Mouse (Mus musculus) heart, embryonic 13.5 days (tissue): ENCODE results near the gene Evi5. TPM values are rescaled to one million over a fixed set of nuclear protein-coding genes. Genes with fewer than 3 reads are reported as not detected.
"Not testable (repeated sequence)": the region's sequence is repeated elsewhere in the genome, so short reads cannot be mapped to it uniquely, and the experiment has no call there.

Experiments used
- ATAC-seq: fragments of 200-750 bp; cut with Nextera tagmentation; 2 replicates; pipeline ENCODE4 v1.8.0; 2017; ENCODE audit warnings: moderate TSS enrichment; ENCODE audit not compliant: insufficient number of reproducible peaks, low FRiP score, low TSS enrichment; ENCODE audit errors: extremely low read depth
- H3K27ac ChIP-seq: fragments of 300-500 bp; sonication (generic); replicated peaks from 2 replicates; pipeline ENCODE4 v1.5.1; 2015; ENCODE audit warnings: moderate library complexity, mild to moderate bottlenecking, inconsistent platforms
- H3K27me3 ChIP-seq: fragments of 300-500 bp; sonication (generic); replicated peaks from 2 replicates; pipeline ENCODE4 v1.6.1; 2015; ENCODE audit warnings: mild to moderate bottlenecking, inconsistent platforms
- H3K36me3 ChIP-seq: fragments of 300-500 bp; sonication (generic); 2 replicates; pipeline ENCODE4 v1.6.1; 2015; ENCODE audit warnings: mild to moderate bottlenecking, inconsistent platforms
- H3K4me1 ChIP-seq: fragments of 300-500 bp; sonication (generic); 2 replicates; pipeline ENCODE4 v1.6.1; 2015; ENCODE audit warnings: inconsistent platforms
- H3K4me2 ChIP-seq: fragments of 300-500 bp; sonication (generic); 2 replicates; pipeline ENCODE4 v1.6.1; 2015; ENCODE audit warnings: inconsistent platforms, mild to moderate bottlenecking, moderate library complexity
- H3K4me3 ChIP-seq: fragments of 300-500 bp; sonication (generic); 2 replicates; pipeline ENCODE4 v1.5.1; 2015; ENCODE audit warnings: moderate library complexity, mild to moderate bottlenecking, inconsistent platforms
- H3K9ac ChIP-seq: fragments of 300-500 bp; sonication (generic); 2 replicates; pipeline ENCODE4 v1.6.1; 2015; ENCODE audit warnings: inconsistent platforms, mild to moderate bottlenecking, moderate library complexity
- H3K9me3 ChIP-seq: fragments of 300-500 bp; sonication (generic); 2 replicates; pipeline ENCODE4 v1.6.1; 2016; ENCODE audit warnings: inconsistent platforms
- WGBS: fragments of 180-500 bp; shearing (Covaris S2); methylation state at CpG from one replicate; pipeline ENCODE4 v1.1.7; 2015; ENCODE audit warnings: mixed read lengths; 5-methylcytosine and 5-hydroxymethylcytosine counted together
- polyA plus RNA-seq: library from polyadenylated mRNA; unstranded; fragments of >200 nt; fragmentation: Nextera tagmentation; extraction: Ambion mirVana; gene quantifications from 2 replicates; pipeline ENCODE4 v1.2.1, GENCODE M21; 2015

The Evi5 gene
- polyA plus RNA-seq, 1 experiment from 2014 or later = 45.7 TPM

GRCm38 (mm10) chr5:107900206-107901013 is 25.5 kb upstream of the Evi5 start, which contains the start of gene Rpl5:
Rpl5 (plus strand) TSS chr5:107900502.
- 3% methylated on average over 64 of the region's 66 CpGs for WGBS
- Histone ChIP-seq H3K9ac (peak within 1 kb of the TSS; percentile 98), H3K4me3 (peak within 1 kb of the TSS; percentile 90), H3K9me3 (no peaks in the 10 kb centered on the region), H3K4me2 (peak within 1 kb of the TSS; percentile 80), H3K4me1 (peaks cover 15% of the 10 kb centered on the region), H3K27me3 (0 out of 2 replicates have a peak, but pooled peaks cover 4% of the 10 kb centered on the region), H3K36me3 (peaks cover 36% of the 10 kb centered on the region), H3K27ac (peak within 1 kb of the TSS; percentile 85)
- peak; percentile 90 for ATAC-seq

- WGBS = 43% methylated on average over 1 of the region's 1 CpGs
- Histone ChIP-seq H3K36me3 (no peaks in the 10 kb centered on the region), H3K9ac (no peak overlapping the region)
Observed at GRCm38 (mm10) chr5:107896265-107896664, 21.4 kb upstream of the Evi5 start.

DNA sequence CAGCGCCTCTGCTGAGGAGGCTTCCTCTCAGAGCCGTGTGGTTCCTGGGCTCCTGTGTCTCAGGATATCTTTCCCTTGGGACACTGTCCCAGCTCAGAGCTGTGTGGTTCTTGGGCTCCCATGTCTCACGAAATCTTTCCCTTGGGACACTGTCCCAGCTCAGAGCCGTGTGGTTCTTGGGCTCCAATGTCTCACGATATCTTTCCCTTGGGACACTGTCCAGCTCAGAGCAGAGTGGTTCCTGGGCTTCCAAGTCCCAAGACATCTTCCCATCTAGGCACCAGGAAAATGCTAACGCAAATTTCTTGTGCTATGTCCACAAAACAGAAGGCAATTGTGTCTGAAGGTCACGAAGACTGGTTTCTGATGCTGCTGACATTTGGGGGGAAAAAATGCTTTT is 19.8 kb upstream of the Evi5 start:
- Histone ChIP-seq H3K27me3 (0 out of 2 replicates have a peak, but pooled peaks cover 4% of the 10 kb centered on the region), H3K27ac (no peak overlapping the region), H3K9ac (no peak overlapping the region), H3K36me3 (no peaks in the 10 kb centered on the region), H3K9me3 (no peaks in the 10 kb centered on the region), H3K4me2 (no peak overlapping the region), H3K4me3 (no peak overlapping the region), H3K4me1 (peaks cover 12% of the 10 kb centered on the region)
- ATAC-seq = no peak
- 60% methylated on average over 7 of the region's 7 CpGs for WGBS

More at GRCm38 (mm10) chr5:107896265-107896664, 21.4 kb upstream of the Evi5 start:
- H3K4me3 ChIP-seq = no peak overlapping the region
- no peaks in the 10 kb centered on the region for H3K9me3 ChIP-seq
- 0 out of 2 replicates have a peak, but pooled peaks cover 4% of the 10 kb centered on the region for H3K27me3 ChIP-seq
- no peaks in the 10 kb centered on the region for H3K4me1 ChIP-seq
- H3K27ac ChIP-seq = no peak overlapping the region
- no peak for ATAC-seq
- no peak overlapping the region for H3K4me2 ChIP-seq

DNA sequence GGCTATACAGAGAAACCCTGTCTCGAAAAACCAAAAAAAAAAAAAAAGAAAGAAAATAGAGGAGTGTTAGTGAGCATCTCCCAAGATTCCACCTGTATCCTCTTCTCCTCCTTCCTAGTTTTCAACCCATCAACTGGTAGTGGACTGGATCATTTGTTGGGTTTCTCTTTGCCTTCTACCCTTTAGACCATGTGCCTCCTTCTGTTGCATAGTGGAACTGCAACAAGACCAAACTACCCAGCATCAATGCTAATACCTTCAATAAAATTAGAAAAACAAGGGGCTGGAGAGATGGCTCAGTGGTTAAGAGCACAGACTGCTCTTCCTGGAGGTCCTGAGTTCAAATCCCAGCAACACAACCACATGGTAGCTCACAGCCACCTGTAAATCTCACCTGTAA is 16.6 kb upstream of the Evi5 start:
- not testable (repeated sequence) for H3K4me3 ChIP-seq, ATAC-seq, H3K27ac ChIP-seq, H3K27me3 ChIP-seq, H3K9ac ChIP-seq, H3K36me3 ChIP-seq, H3K4me2 ChIP-seq, H3K9me3 ChIP-seq
- WGBS = 57% methylated on average over 1 of the region's 1 CpGs
- H3K4me1 ChIP-seq = peaks cover 12% of the 10 kb centered on the region

DNA sequence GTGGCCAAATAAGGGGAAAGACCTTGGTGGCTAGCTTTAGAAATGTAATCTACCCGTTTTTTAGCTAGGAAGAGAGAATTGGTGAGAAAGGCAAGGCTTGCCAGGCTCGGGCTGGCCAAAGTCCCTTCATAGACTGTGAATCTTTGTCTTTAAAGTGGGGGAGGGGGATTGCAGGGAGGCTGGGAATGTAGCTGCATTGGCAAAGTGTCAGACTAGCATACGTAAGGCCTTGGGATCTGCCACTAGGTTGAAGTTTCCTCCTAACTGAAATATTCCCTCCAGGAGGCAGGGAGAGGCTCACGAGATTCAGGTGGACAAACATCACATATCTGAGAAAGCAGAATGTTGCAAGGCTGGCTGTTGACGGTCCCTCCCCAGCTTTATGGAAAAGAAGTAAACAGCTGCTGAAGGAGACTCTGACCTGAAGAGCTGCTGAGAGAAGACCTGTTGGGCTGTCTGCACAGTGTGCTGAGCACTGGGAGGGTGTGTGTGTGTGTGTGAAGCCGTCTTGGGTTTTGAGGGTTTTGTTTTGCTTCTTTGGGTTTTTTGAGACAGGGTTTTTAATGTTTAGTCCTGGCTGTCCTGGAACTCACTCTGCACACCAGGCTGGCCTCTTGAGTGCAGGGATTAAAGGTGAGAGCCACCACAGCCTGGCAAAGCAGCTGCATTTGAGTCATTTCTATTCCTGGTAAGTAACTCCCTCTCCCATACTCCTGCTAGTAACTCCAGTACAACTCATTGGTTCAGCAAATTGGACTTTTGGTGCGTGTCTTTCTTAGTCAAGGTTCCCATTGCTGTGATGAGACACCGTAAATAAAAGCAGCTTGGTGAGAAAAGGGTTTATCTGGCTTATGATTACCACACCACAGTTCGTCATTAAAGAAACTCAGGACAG is 15.3 kb upstream of the Evi5 start:
- H3K27me3 ChIP-seq = no peaks in the 10 kb centered on the region
- ATAC-seq = no peak

GRCm38 (mm10) chr5:107880710-107881109 is 5.8 kb upstream of the Evi5 start:
- WGBS = 69% methylated on average over 5 of the region's 5 CpGs
- H3K9ac ChIP-seq = no peak overlapping the region
- no peak for ATAC-seq

More for the DNA sequence above, 15.3 kb upstream of the Evi5 start:
- Histone ChIP-seq H3K4me3 (no peak overlapping the region), H3K4me2 (peak overlapping the region; percentile 7; the same call in 1 of the 2 replicates), H3K36me3 (no peaks in the 10 kb centered on the region), H3K27ac (peak overlapping the region; percentile 4; the same call in 1 of the 2 replicates), H3K9me3 (no peaks in the 10 kb centered on the region), H3K9ac (0 out of 2 replicates have a peak overlapping the region, but pooled peaks have one; percentile 28), H3K4me1 (peaks cover 12% of the 10 kb centered on the region)
- WGBS = 45% methylated on average over 9 of the region's 9 CpGs

DNA sequence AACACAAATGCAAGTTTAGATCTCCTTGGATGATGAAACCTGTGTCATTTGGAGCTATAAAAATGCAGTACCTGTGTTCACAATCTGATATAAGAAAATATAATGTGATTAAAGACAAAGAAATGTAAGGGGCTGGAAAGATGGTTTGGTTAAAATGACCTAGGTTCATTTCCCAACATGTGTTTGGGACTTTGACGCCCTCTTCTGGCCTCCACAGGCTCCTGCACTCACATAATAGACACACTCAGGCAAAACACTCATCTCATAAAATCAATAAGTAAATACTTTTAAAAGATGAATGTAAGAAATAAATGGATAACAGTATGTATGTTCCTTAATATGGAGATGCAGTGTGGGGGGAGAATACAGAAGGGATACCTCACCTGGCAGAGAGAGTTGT is 2.1 kb upstream of the Evi5 start:
- Histone ChIP-seq H3K36me3 (no peaks in the 10 kb centered on the region), H3K4me1 (peaks cover 41% of the 10 kb centered on the region), H3K9ac (no peak overlapping the region), H3K9me3 (no peaks in the 10 kb centered on the region), H3K4me2 (no peak overlapping the region), H3K27ac (no peak overlapping the region), H3K4me3 (no peak overlapping the region), H3K27me3 (no peaks in the 10 kb centered on the region)
- no peak for ATAC-seq
- 78% methylated on average over 1 of the region's 1 CpGs for WGBS

More at GRCm38 (mm10) chr5:107880710-107881109, 5.8 kb upstream of the Evi5 start:
- Histone ChIP-seq H3K27ac (no peak overlapping the region), H3K9me3 (no peaks in the 10 kb centered on the region), H3K36me3 (no peaks in the 10 kb centered on the region), H3K4me3 (no peak overlapping the region), H3K4me2 (no peak overlapping the region), H3K4me1 (peaks cover 8% of the 10 kb centered on the region; the same call in 1 of the 2 replicates), H3K27me3 (no peaks in the 10 kb centered on the region)

DNA sequence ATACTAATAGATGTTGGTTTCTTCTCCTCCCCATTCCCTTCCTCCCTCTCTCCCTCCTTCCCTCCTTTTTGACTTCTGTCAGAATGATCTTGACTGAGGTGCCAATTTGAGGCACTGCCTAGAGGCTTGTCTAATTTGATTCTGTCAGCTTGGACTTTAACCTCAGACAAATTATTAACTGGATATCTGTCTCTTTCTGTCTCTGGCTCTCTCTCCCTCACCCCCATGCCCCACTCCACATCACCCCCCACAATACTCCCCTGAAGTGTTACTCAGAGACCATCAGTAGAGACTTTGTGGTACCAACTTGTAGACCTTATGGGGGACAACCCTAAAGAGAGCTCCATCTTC is 329 bp upstream of the Evi5 start:
- Histone ChIP-seq H3K9me3 (no peaks in the 10 kb centered on the region), H3K4me3 (peak overlapping the region; percentile 39; the same call in 1 of the 2 replicates), H3K9ac (peak overlapping the region; percentile 64), H3K4me1 (peaks cover 48% of the 10 kb centered on the region), H3K27ac (peak overlapping the region; percentile 93), H3K36me3 (no peaks in the 10 kb centered on the region), H3K4me2 (peak overlapping the region; percentile 62), H3K27me3 (no peaks in the 10 kb centered on the region)
- ATAC-seq = no peak

DNA sequence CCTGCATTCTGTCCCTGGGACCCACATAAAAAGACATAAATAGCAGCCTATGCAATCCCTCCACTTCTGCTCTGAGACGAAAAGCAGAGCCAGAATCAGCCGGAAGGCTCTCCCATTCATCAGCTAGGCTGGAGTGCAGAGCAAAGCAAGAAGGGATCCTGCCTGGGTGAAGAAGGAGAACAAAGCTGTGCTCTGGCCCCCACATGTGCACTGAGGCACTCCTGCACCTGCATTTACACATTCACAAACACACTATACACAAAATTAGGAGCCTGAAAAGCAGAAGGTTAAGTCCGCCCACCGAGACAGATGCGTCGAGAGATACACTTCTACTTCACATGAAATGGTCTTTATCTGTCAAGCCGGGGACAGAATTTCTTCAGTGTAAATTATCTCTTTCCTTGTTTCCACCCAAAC is 1.0 kb downstream of the Evi5 start:
- H3K4me3 ChIP-seq = peak overlapping the region; percentile 39
- peaks cover 53% of the 10 kb centered on the region for H3K4me1 ChIP-seq
- H3K9ac ChIP-seq = peak overlapping the region; percentile 64
- H3K27me3 ChIP-seq = no peaks in the 10 kb centered on the region
- peak overlapping the region; percentile 93 for H3K27ac ChIP-seq
- 38% methylated on average over 7 of the region's 7 CpGs for WGBS
- ATAC-seq = 0 out of 2 replicates have a peak, but pooled peaks have one; percentile 10
- peak overlapping the region; percentile 62 for H3K4me2 ChIP-seq
- H3K36me3 ChIP-seq = no peaks in the 10 kb centered on the region
- no peaks in the 10 kb centered on the region for H3K9me3 ChIP-seq

DNA sequence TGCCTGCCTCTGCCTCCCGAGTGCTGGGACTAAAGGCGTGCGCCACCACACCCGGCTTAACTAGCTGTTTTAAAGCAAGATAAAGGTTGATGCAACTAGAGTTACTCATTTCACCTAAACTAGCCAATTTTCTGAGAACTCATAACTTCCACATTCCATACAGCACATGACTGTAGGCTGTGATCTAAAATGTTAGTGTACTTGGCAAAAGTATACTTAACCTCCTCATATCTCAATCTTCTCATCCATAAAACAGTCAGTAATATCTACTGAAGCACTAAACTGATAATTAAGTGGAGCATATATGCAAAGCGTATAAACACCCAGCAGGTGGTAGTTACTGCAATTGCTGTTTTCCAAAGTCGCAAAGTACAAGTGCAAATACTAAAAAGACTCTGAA is 1.6 kb downstream of the Evi5 start:
- Histone ChIP-seq H3K9me3 (no peaks in the 10 kb centered on the region), H3K9ac (peak overlapping the region; percentile 64), H3K27ac (peak overlapping the region; percentile 93), H3K4me2 (peak overlapping the region; percentile 62), H3K27me3 (no peaks in the 10 kb centered on the region), H3K36me3 (no peaks in the 10 kb centered on the region), H3K4me3 (peak overlapping the region; percentile 39), H3K4me1 (peaks cover 53% of the 10 kb centered on the region)
- ATAC-seq = no peak
- WGBS = 81% methylated on average over 6 of the region's 6 CpGs

DNA sequence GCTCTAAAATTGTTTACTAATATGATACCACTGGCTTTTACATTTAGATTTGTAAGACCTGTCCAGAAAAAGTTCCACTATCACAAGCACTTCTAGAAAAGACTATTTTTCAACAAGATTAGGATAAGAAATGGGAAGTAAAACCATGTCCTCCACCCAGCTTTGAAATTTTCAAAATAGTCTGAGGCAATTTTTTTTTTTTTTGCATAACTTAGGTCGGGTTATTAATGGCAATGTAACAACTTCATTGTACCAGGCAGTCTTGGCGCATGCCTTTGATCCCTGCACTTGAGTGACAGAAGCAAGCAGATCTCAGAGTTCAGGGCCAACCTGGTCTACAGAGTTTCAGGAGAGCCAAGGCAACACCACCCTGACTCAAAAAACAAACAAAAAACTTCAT is 5.2 kb downstream of the Evi5 start:
- Histone ChIP-seq H3K9me3 (no peaks in the 10 kb centered on the region), H3K4me3 (no peak overlapping the region; the same call in 1 of the 2 replicates), H3K27me3 (no peaks in the 10 kb centered on the region), H3K9ac (peak overlapping the region; percentile 58; the same call in 1 of the 2 replicates), H3K4me1 (peaks cover 70% of the 10 kb centered on the region), H3K36me3 (no peaks in the 10 kb centered on the region), H3K27ac (no peak overlapping the region), H3K4me2 (peak overlapping the region; percentile 74)
- WGBS = 43% methylated on average over 2 of the region's 2 CpGs
- ATAC-seq = no peak
